Mouse (Mus musculus): ENCODE results near the gene Rapgef5. TPM values are rescaled to one million over a fixed set of nuclear protein-coding genes. Genes with fewer than 3 reads are reported as not detected.

The Rapgef5 gene
- polyA plus RNA-seq, 1 experiment from 2014 or later, result 36.7 TPM

GRCm38 (mm10) chr12:117658821-117659220 lies 142.5 kb downstream of the Rapgef5 start:
- no peak overlapping the region for H3K27ac ChIP-seq (replicated peaks)
- WGBS, result 33% methylated on average over 6 of the region's 6 CpGs
- ATAC-seq (ENCODE audit: low FRiP score, low read depth), result no peak

GRCm38 (mm10) chr12:117660361-117660760 lies 144.1 kb downstream of the Rapgef5 start:
- H3K36me3 ChIP-seq, result no peaks in the 10 kb centered on the region
- no peak overlapping the region for H3K4me3 ChIP-seq
- no peak overlapping the region for H3K4me2 ChIP-seq
- no peaks in the 10 kb centered on the region for H3K4me1 ChIP-seq (replicated peaks)
- no peaks in the 10 kb centered on the region for H3K27me3 ChIP-seq
- no peak overlapping the region for H3K9ac ChIP-seq
- no peaks in the 10 kb centered on the region for H3K9me3 ChIP-seq
- H3K27ac ChIP-seq (replicated peaks), result no peak overlapping the region
- 40% methylated on average over 4 of the region's 4 CpGs for WGBS
- ATAC-seq (ENCODE audit: low FRiP score, low read depth), result no peak

More at GRCm38 (mm10) chr12:117658821-117659220, 142.5 kb downstream of the Rapgef5 start:
- H3K9me3 ChIP-seq, result no peaks in the 10 kb centered on the region
- no peak overlapping the region for H3K4me3 ChIP-seq
- no peaks in the 10 kb centered on the region for H3K36me3 ChIP-seq
- H3K4me1 ChIP-seq (replicated peaks), result no peaks in the 10 kb centered on the region
- no peaks in the 10 kb centered on the region for H3K27me3 ChIP-seq
- H3K4me2 ChIP-seq, result no peak overlapping the region
- no peak overlapping the region for H3K9ac ChIP-seq

GRCm38 (mm10) chr12:117661871-117662270 lies 145.6 kb downstream of the Rapgef5 start:
- H3K27me3 ChIP-seq, result no peaks in the 10 kb centered on the region
- WGBS, result 83% methylated on average over 6 of the region's 6 CpGs
- H3K36me3 ChIP-seq, result no peaks in the 10 kb centered on the region
- H3K4me2 ChIP-seq, result no peak overlapping the region
- H3K4me1 ChIP-seq (replicated peaks), result no peaks in the 10 kb centered on the region
- H3K9ac ChIP-seq, result no peak overlapping the region
- no peak for ATAC-seq (ENCODE audit: low FRiP score, low read depth)
- no peaks in the 10 kb centered on the region for H3K9me3 ChIP-seq
- no peak overlapping the region for H3K4me3 ChIP-seq
- H3K27ac ChIP-seq (replicated peaks), result no peak overlapping the region

GRCm38 (mm10) chr12:117663637-117664036 lies 147.4 kb downstream of the Rapgef5 start:
- H3K9me3 ChIP-seq, result no peaks in the 10 kb centered on the region
- no peak overlapping the region for H3K4me2 ChIP-seq
- no peak overlapping the region for H3K27ac ChIP-seq (replicated peaks)
- H3K4me1 ChIP-seq (replicated peaks), result 0 out of 2 replicates have a peak, but pooled peaks cover 5% of the 10 kb centered on the region
- H3K36me3 ChIP-seq, result no peaks in the 10 kb centered on the region
- WGBS, result 66% methylated on average over 5 of the region's 5 CpGs
- H3K9ac ChIP-seq, result no peak overlapping the region
- no peaks in the 10 kb centered on the region for H3K27me3 ChIP-seq
- H3K4me3 ChIP-seq, result no peak overlapping the region
- ATAC-seq (ENCODE audit: low FRiP score, low read depth), result no peak

GRCm38 (mm10) chr12:117664644-117665043 lies 148.4 kb downstream of the Rapgef5 start:
- H3K4me2 ChIP-seq, result no peak overlapping the region
- H3K9me3 ChIP-seq, result no peaks in the 10 kb centered on the region
- WGBS, result 74% methylated on average over 5 of the region's 5 CpGs
- H3K27me3 ChIP-seq, result no peaks in the 10 kb centered on the region
- H3K27ac ChIP-seq (replicated peaks), result no peak overlapping the region
- H3K4me1 ChIP-seq (replicated peaks), result 0 out of 2 replicates have a peak, but pooled peaks cover 5% of the 10 kb centered on the region
- no peak overlapping the region for H3K4me3 ChIP-seq
- no peak overlapping the region for H3K9ac ChIP-seq
- H3K36me3 ChIP-seq, result no peaks in the 10 kb centered on the region
- no peak for ATAC-seq (ENCODE audit: low FRiP score, low read depth)

- Histone ChIP-seq H3K36me3 (no peaks in the 10 kb centered on the region), H3K9ac (no peak overlapping the region), H3K27me3 (no peaks in the 10 kb centered on the region), H3K27ac (replicated peaks) (no peak overlapping the region), H3K4me3 (no peak overlapping the region), H3K4me2 (no peak overlapping the region), H3K4me1 (replicated peaks) (0 out of 2 replicates have a peak, but pooled peaks cover 5% of the 10 kb centered on the region), H3K9me3 (no peaks in the 10 kb centered on the region)
- WGBS, result 98% methylated on average over 3 of the region's 3 CpGs
- no peak for ATAC-seq (ENCODE audit: low FRiP score, low read depth)
Measured at GRCm38 (mm10) chr12:117666391-117666790, 150.1 kb downstream of the Rapgef5 start.

GRCm38 (mm10) chr12:117669610-117670400 lies 153.5 kb downstream of the Rapgef5 start:
- Histone ChIP-seq H3K4me2 (no peak overlapping the region), H3K9me3 (no peaks in the 10 kb centered on the region), H3K4me1 (replicated peaks) (0 out of 2 replicates have a peak, but pooled peaks cover 5% of the 10 kb centered on the region), H3K36me3 (no peaks in the 10 kb centered on the region), H3K27me3 (no peaks in the 10 kb centered on the region), H3K4me3 (no peak overlapping the region), H3K27ac (replicated peaks) (no peak overlapping the region), H3K9ac (no peak overlapping the region)
- 84% methylated on average over 10 of the region's 10 CpGs for whole genome bisulfite sequencing
- no peak for ATAC-seq (ENCODE audit: low FRiP score, low read depth)

- Histone ChIP-seq H3K9me3 (no peaks in the 10 kb centered on the region), H3K36me3 (no peaks in the 10 kb centered on the region), H3K4me1 (replicated peaks) (0 out of 2 replicates have a peak, but pooled peaks cover 5% of the 10 kb centered on the region), H3K4me2 (no peak overlapping the region), H3K27ac (replicated peaks) (no peak overlapping the region), H3K4me3 (no peak overlapping the region), H3K27me3 (no peaks in the 10 kb centered on the region), H3K9ac (no peak overlapping the region)
- WGBS, result 79% methylated on average over 2 of the region's 2 CpGs
- ATAC-seq (ENCODE audit: low FRiP score, low read depth), result no peak
Measured at GRCm38 (mm10) chr12:117673188-117673587, 156.9 kb downstream of the Rapgef5 start.

- H3K4me1 ChIP-seq (replicated peaks), result no peaks in the 10 kb centered on the region
- no peak overlapping the region for H3K9ac ChIP-seq
- no peaks in the 10 kb centered on the region for H3K36me3 ChIP-seq
- no peak overlapping the region for H3K27ac ChIP-seq (replicated peaks)
- no peak overlapping the region for H3K4me2 ChIP-seq
- H3K27me3 ChIP-seq, result no peaks in the 10 kb centered on the region
- ATAC-seq (ENCODE audit: low FRiP score, low read depth), result no peak
- WGBS, result 91% methylated on average over 2 of the region's 2 CpGs
- H3K9me3 ChIP-seq, result no peaks in the 10 kb centered on the region
- no peak overlapping the region for H3K4me3 ChIP-seq
Measured at GRCm38 (mm10) chr12:117674511-117674910, 158.2 kb downstream of the Rapgef5 start.

GRCm38 (mm10) chr12:117676265-117676664 lies 160.0 kb downstream of the Rapgef5 start:
- Histone ChIP-seq H3K4me3 (no peak overlapping the region), H3K4me1 (replicated peaks) (no peaks in the 10 kb centered on the region), H3K27me3 (no peaks in the 10 kb centered on the region), H3K9ac (no peak overlapping the region), H3K27ac (replicated peaks) (no peak overlapping the region), H3K4me2 (no peak overlapping the region), H3K36me3 (no peaks in the 10 kb centered on the region), H3K9me3 (no peaks in the 10 kb centered on the region)
- WGBS, result 83% methylated on average over 4 of the region's 4 CpGs
- ATAC-seq (ENCODE audit: low FRiP score, low read depth), result no peak

GRCm38 (mm10) chr12:117678916-117679315 lies 162.6 kb downstream of the Rapgef5 start:
- WGBS, result 79% methylated on average over 3 of the region's 3 CpGs
- H3K27ac ChIP-seq (replicated peaks), result no peak overlapping the region
- no peaks in the 10 kb centered on the region for H3K27me3 ChIP-seq
- H3K9me3 ChIP-seq, result no peaks in the 10 kb centered on the region
- peaks cover 2% of the 10 kb centered on the region; the same call in 1 of the 2 replicates for H3K4me1 ChIP-seq (replicated peaks)
- no peak overlapping the region for H3K9ac ChIP-seq
- H3K4me2 ChIP-seq, result no peak overlapping the region
- no peak for ATAC-seq (ENCODE audit: low FRiP score, low read depth)
- H3K4me3 ChIP-seq, result no peak overlapping the region
- H3K36me3 ChIP-seq, result no peaks in the 10 kb centered on the region

GRCm38 (mm10) chr12:117679795-117680194 lies 163.5 kb downstream of the Rapgef5 start:
- no peak overlapping the region for H3K27ac ChIP-seq (replicated peaks)
- H3K27me3 ChIP-seq, result no peaks in the 10 kb centered on the region
- no peak overlapping the region for H3K4me3 ChIP-seq
- ATAC-seq (ENCODE audit: low FRiP score, low read depth), result no peak
- H3K36me3 ChIP-seq, result no peaks in the 10 kb centered on the region
- 87% methylated on average over 4 of the region's 4 CpGs for WGBS
- H3K4me2 ChIP-seq, result no peak overlapping the region
- H3K4me1 ChIP-seq (replicated peaks), result peaks cover 11% of the 10 kb centered on the region
- H3K9me3 ChIP-seq, result no peaks in the 10 kb centered on the region
- no peak overlapping the region for H3K9ac ChIP-seq
